Mouse (Mus musculus) lung, embryonic 14.5 days (tissue): ENCODE measurements around the gene Cd38. TPM values are rescaled to one million over a fixed set of nuclear protein-coding genes. Genes with fewer than 3 reads are reported as not detected.

ENCODE experiments used
- ATAC-seq: fragments of 200-750 bp; cut with Nextera tagmentation; 2 replicates; pipeline ENCODE4 v1.8.0; 2017; ENCODE audit warnings: mild to moderate bottlenecking, moderate TSS enrichment, moderate library complexity; ENCODE audit not compliant: insufficient read depth
- DNase-seq: peaks from one replicate; pipeline ENCODE4 v3.0.0-alpha.2; 2015
- H3K27ac ChIP-seq: fragments of 300-500 bp; sonication (generic); 2 replicates; pipeline ENCODE4 v1.5.1; 2014; ENCODE audit warnings: low read depth, mild to moderate bottlenecking, moderate library complexity
- H3K27me3 ChIP-seq: fragments of 300-500 bp; sonication (generic); 2 replicates; pipeline ENCODE4 v1.6.1; 2014; ENCODE audit warnings: low read length, control low read depth; ENCODE audit not compliant: insufficient read depth
- H3K36me3 ChIP-seq: fragments of 300-500 bp; sonication (generic); 2 replicates; pipeline ENCODE4 v1.6.1; 2014; ENCODE audit warnings: control low read depth; ENCODE audit not compliant: insufficient read depth
- H3K4me1 ChIP-seq: fragments of 300-500 bp; sonication (generic); 2 replicates; pipeline ENCODE4 v1.6.1; 2014; ENCODE audit warnings: antibody characterized with exemption, control low read depth; ENCODE audit not compliant: insufficient read depth
- H3K4me2 ChIP-seq: fragments of 300-500 bp; sonication (generic); 2 replicates; pipeline ENCODE4 v1.6.1; 2014; ENCODE audit warnings: mild to moderate bottlenecking
- H3K4me3 ChIP-seq: fragments of 300-500 bp; sonication (generic); 2 replicates; pipeline ENCODE4 v1.5.1; 2014; ENCODE audit warnings: low read depth, low read length
- H3K9ac ChIP-seq: fragments of 300-500 bp; sonication (generic); 2 replicates; pipeline ENCODE4 v1.6.1; 2014
- H3K9me3 ChIP-seq: fragments of 300-500 bp; sonication (generic); 2 replicates; pipeline ENCODE4 v1.6.1; 2016; ENCODE audit warnings: low read depth, low read length, control low read depth
- CTCF ChIP-seq: IDR thresholded peaks from 2 replicates; pipeline ENCODE4 v1.5.1; 2016; ENCODE audit warnings: antibody characterized with exemption, low read depth
- WGBS: fragments of 180-500 bp; shearing (Covaris S2); extraction: QIAGEN DNeasy Blood & Tissue Kit; methylation state at CpG from one replicate; pipeline ENCODE4 v1.1.7; 2014; 5-methylcytosine and 5-hydroxymethylcytosine counted together
- polyA plus RNA-seq: library from polyadenylated mRNA; unstranded; fragments of >200 nt; fragmentation: Nextera tagmentation; extraction: Ambion mirVana; gene quantifications from 2 replicates; pipeline ENCODE4 v1.2.1, GENCODE M21; 2014

Gene Cd38
- polyA plus RNA-seq, 1 experiment from 2014 or later, result 23.0 TPM

DNA sequence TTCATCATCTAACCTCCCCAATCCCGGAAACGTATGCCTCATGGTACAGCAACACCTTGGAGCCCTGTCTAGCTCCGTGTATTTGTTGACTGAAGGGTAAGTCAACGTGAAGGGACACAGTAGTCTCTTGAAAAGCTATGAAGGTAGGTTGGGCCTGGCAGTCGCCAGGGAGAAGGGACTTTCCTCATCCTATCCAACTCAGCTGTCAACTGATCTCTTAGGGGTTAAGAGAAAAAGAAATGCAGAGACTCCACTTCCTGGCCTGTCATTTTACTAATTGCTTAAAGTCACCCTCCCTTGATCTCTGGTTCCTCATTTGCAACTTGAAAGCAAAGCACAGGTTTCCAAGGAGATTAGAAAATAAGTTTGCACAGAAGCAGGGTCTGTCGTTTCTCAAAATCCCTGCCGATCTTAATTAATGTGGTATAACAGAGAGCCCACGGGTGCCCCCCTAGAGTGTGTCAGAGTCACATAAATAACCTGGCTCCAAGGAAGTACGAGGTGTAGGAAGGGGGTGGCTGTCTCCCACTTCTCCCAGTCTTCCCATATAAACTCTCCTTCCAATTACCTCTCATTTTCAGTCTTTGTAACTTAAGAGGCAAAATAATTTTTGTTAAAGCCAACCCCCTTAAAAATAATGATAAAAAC lies 79.1 kb downstream of the Cd38 start:
- peak; percentile 3 for DNase-seq
- peak overlapping the region; percentile 61 for H3K27ac ChIP-seq
- WGBS, result 12% methylated on average over 9 of the region's 9 CpGs

DNA sequence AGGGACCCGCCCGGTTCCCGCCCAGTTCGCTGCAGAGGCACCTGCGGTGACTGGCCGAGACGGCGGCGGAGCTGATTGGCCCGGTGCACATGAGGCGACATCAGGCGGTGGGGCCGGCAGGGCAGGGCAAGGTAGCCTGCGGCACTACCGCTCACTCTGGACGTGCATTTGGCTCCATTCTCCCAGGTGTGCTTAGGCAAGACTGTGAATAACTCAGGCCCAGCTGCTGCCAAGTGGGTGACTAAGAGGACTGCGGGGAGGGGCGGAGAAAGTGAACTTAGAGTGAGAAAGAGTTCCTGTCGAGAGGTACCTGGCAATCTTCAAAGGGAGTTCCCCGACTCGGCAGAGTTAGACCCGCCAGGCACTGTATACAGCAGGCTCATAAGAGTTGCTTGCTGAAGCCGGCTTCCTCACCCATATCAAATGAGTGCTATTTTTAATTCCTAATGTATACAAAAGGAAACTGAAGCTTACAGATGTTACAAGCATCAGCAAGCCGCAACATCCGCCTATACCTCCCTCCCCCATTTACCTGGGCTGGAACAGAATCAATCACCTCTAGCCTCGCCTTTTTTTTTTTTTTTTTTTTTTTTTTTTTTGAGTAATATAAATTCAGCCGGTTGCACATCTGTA lies 79.9 kb downstream of the Cd38 start:
- TF ChIP-seq CTCF, result no peak
- H3K4me1 ChIP-seq, result 0 out of 2 replicates have a peak, but pooled peaks cover 3% of the 10 kb centered on the region
- H3K27me3 ChIP-seq, result no peaks in the 10 kb centered on the region
- peak overlapping the region; percentile 64 for H3K27ac ChIP-seq
- no peaks in the 10 kb centered on the region for H3K36me3 ChIP-seq
- peak overlapping the region; percentile 60 for H3K4me2 ChIP-seq
- DNase-seq (peak; percentile 77), ATAC-seq (peak; percentile 99)
- no peaks in the 10 kb centered on the region; the same call in 1 of the 2 replicates for H3K9me3 ChIP-seq
- H3K4me3 ChIP-seq, result peak overlapping the region; percentile 21
- 2% methylated on average over 27 of the region's 27 CpGs for WGBS
- H3K9ac ChIP-seq, result no peak overlapping the region

More for the DNA sequence above, 79.1 kb downstream of the Cd38 start:
- 0 out of 2 replicates have a peak, but pooled peaks cover 3% of the 10 kb centered on the region for H3K4me1 ChIP-seq
- H3K9ac ChIP-seq, result no peak overlapping the region
- H3K9me3 ChIP-seq, result no peaks in the 10 kb centered on the region; the same call in 1 of the 2 replicates
- no peak for TF ChIP-seq CTCF
- no peak for ATAC-seq
- no peaks in the 10 kb centered on the region for H3K27me3 ChIP-seq
- peak overlapping the region; percentile 60 for H3K4me2 ChIP-seq
- no peak overlapping the region for H3K4me3 ChIP-seq
- H3K36me3 ChIP-seq, result no peaks in the 10 kb centered on the region

DNA sequence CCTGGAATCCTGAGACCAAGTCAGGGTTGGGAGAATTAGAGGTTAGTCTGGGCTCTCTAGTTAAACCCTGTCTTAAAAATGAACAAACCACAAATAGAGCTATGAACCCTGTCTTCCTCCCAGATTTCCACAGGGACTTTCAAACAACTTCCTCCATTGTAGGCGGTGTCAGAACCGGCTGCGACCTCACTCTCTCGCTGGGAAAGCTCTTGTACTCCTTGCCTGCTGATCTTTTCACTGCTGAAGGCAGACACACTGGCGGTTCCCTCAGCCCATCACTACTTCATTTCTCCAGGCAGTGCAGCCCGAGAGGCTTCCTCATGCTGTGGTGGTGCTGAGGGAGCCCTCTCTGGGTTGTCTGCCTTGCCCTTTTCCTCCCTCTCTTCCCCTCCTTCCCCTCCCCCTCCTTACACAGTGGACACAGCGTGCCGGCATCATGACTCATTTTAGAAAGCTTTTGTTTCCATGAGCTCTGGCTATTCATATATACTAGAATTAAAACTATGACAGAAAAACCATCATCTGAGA lies 80.5 kb downstream of the Cd38 start:
- peak overlapping the region; percentile 64 for H3K27ac ChIP-seq
- WGBS, result 4% methylated on average over 8 of the region's 8 CpGs
- H3K27me3 ChIP-seq, result no peaks in the 10 kb centered on the region
- no peak for TF ChIP-seq CTCF
- H3K4me1 ChIP-seq, result 0 out of 2 replicates have a peak, but pooled peaks cover 3% of the 10 kb centered on the region
- H3K9ac ChIP-seq, result no peak overlapping the region
- ATAC-seq (peak; percentile 36; the same call in 1 of the 2 replicates), DNase-seq (peak; percentile 52)
- H3K36me3 ChIP-seq, result no peaks in the 10 kb centered on the region
- H3K9me3 ChIP-seq, result no peaks in the 10 kb centered on the region; the same call in 1 of the 2 replicates
- H3K4me3 ChIP-seq, result no peak overlapping the region
- peak overlapping the region; percentile 60 for H3K4me2 ChIP-seq

DNA sequence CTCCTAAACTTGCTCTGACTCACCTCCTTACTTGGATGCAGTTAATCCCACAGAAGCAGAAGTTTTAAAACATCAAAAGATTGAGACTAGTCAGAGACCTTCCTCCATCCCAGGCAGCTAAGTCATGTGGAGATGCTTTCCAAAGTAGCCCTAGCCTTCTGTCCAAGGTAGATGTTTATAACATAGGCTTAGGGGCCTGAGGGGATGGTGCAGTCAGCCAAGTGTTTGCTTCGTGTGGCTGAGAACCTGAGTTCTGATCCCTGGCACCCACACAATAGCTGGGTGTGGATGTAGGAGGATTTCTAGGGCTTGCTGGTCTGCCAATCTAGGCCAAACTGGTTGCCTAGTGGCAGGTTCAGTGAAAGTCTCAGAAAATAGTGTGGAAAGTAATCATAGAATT lies 84.9 kb downstream of the Cd38 start:
- Histone ChIP-seq H3K9ac (no peak overlapping the region), H3K4me1 (no peaks in the 10 kb centered on the region), H3K27me3 (no peaks in the 10 kb centered on the region), H3K36me3 (no peaks in the 10 kb centered on the region), H3K4me3 (no peak overlapping the region), H3K9me3 (no peaks in the 10 kb centered on the region), H3K4me2 (no peak overlapping the region), H3K27ac (no peak overlapping the region)
- no peak for TF ChIP-seq CTCF
- no peak for ATAC-seq
- no peak for DNase-seq
- WGBS, result 65% methylated on average over 1 of the region's 1 CpGs

DNA sequence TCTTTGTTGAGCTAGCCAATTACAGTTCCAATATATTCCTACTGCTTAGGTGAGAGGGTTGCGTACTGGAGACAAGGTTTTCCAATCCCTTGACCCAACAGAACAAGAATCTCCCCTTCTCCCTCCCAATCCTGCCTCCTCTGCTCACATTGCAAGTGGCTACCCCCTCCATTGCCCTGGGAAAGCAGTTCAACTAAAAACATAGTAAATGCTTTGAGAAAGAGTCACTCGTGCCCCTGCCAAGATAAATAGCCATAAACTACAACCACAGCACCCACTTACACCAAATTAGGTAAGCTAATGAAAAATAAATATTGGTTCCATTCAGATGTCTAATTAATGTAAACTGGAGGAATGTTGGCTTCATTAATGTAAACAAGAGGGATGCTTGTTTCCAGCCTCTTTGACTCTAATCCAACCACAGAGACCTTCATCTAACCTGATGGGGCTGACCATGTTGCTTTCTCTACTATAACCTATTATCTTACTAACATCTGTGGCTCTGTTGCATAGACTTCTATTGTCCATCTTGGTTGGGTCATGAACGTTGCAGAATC lies 91.6 kb downstream of the Cd38 start:
- WGBS, result 68% methylated on average over 3 of the region's 3 CpGs
- ATAC-seq, result no peak

DNA sequence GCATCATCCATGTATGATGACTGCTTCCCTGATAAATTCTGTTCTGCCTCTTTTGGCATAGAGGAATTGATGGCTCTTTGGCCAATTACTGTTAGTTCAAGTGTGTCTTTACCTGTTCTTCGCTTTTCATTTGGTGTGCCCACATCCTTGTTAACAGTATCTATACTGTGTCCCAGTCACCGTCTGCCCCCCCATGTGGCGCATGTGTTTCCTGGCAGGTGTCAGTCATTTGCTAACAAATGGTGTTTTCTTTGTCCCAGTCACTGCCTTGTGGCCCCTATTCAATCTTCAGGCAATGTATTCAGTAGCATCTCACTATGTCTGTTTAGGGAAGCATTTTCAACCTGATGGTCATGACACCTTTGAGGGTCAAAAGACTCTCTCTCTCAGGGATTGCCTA lies 92.7 kb downstream of the Cd38 start:
- no peak for TF ChIP-seq CTCF
- no peak overlapping the region for H3K4me3 ChIP-seq
- H3K36me3 ChIP-seq, result no peaks in the 10 kb centered on the region
- DNase-seq, result no peak
- H3K4me2 ChIP-seq, result no peak overlapping the region
- 87% methylated on average over 3 of the region's 3 CpGs for whole genome bisulfite sequencing
- no peak overlapping the region for H3K9ac ChIP-seq
- H3K27ac ChIP-seq, result no peak overlapping the region
- no peaks in the 10 kb centered on the region for H3K4me1 ChIP-seq
- ATAC-seq, result no peak
- no peaks in the 10 kb centered on the region for H3K9me3 ChIP-seq
- H3K27me3 ChIP-seq, result no peaks in the 10 kb centered on the region

More for the DNA sequence above, 91.6 kb downstream of the Cd38 start:
- H3K9me3 ChIP-seq, result no peaks in the 10 kb centered on the region
- H3K36me3 ChIP-seq, result no peaks in the 10 kb centered on the region
- H3K27me3 ChIP-seq, result no peaks in the 10 kb centered on the region
- H3K4me2 ChIP-seq, result no peak overlapping the region
- no peaks in the 10 kb centered on the region for H3K4me1 ChIP-seq
- no peak for TF ChIP-seq CTCF
- DNase-seq, result no peak
- H3K27ac ChIP-seq, result no peak overlapping the region
- no peak overlapping the region for H3K9ac ChIP-seq
- no peak overlapping the region for H3K4me3 ChIP-seq

Other genes starting within 250 kb of the Cd38 start
- gene Cc2d2a, start 206.2 kb upstream of the Cd38 start, polyA plus RNA-seq, result 14.4 and 15.1 TPM in 2 replicates
- 0.82 and 1.2 TPM in 2 replicates for gene Bst1, start 49.7 kb upstream of the Cd38 start, polyA plus RNA-seq
- gene Fbxl5, start 46.9 kb upstream of the Cd38 start, polyA plus RNA-seq, result 73.2 and 76.7 TPM in 2 replicates
- gene Gm7879, start 44.6 kb downstream of the Cd38 start, polyA plus RNA-seq, result 0.61 and 0.66 TPM in 2 replicates
- gene Fgfbp1, start 113.2 kb downstream of the Cd38 start, polyA plus RNA-seq, result 12.1 and 14.4 TPM in 2 replicates
- 58.0 and 60.1 TPM in 2 replicates for gene Prom1, start 233.5 kb downstream of the Cd38 start, polyA plus RNA-seq